Mouse (Mus musculus) c-Kit-positive CD71-negative TER-119-negative erythroid progenitor cells, embryonic 14.5 days (primary cell): ENCODE results near the gene Ddx54.
A peak's percentile ranks its signal among the peaks of the same experiment; 100 is the strongest.

Source experiments
- DNase-seq: peaks from one replicate; pipeline ENCODE4 v3.0.0-alpha.2; 2013; ENCODE audit warnings: low read depth

The Ddx54 gene

GRCm38 (mm10) chr5:120582002-120582401, 30.5 kb upstream of the Ddx54 start:
- DNase-seq, result no peak

- no peak for DNase-seq
Measured at GRCm38 (mm10) chr5:120583511-120583910, 29.0 kb upstream of the Ddx54 start.

GRCm38 (mm10) chr5:120584968-120585367, 27.6 kb upstream of the Ddx54 start:
- DNase-seq, result no peak

GRCm38 (mm10) chr5:120586741-120587615, 25.6 kb upstream of the Ddx54 start:
- DNase-seq, result no peak

GRCm38 (mm10) chr5:120587616-120587926, 25.0 kb upstream of the Ddx54 start:
- DNase-seq, result no peak

- no peak for DNase-seq
Measured at GRCm38 (mm10) chr5:120587940-120588568, 24.5 kb upstream of the Ddx54 start.

GRCm38 (mm10) chr5:120588569-120589094, 23.9 kb upstream of the Ddx54 start, which contains the start of the genes Tpcn1 and Iqcd:
TSS of gene Tpcn1 (minus strand) at chr5:120588673.
TSS of gene Iqcd (plus strand) at chr5:120589016.
- DNase-seq, result peak; percentile 99

- no peak for DNase-seq
Measured at GRCm38 (mm10) chr5:120590356-120591010, 22.1 kb upstream of the Ddx54 start.

- no peak for DNase-seq
Measured at GRCm38 (mm10) chr5:120592141-120592540, 20.4 kb upstream of the Ddx54 start.

- no peak for DNase-seq
Measured at GRCm38 (mm10) chr5:120594485-120594884, 18.1 kb upstream of the Ddx54 start.

GRCm38 (mm10) chr5:120599625-120600024, 12.9 kb upstream of the Ddx54 start:
- DNase-seq, result no peak

- no peak for DNase-seq
Measured at GRCm38 (mm10) chr5:120600946-120601668, 11.4 kb upstream of the Ddx54 start.

GRCm38 (mm10) chr5:120602210-120602609, 10.3 kb upstream of the Ddx54 start:
- DNase-seq, result no peak

- DNase-seq, result no peak
Measured at GRCm38 (mm10) chr5:120603515-120603914, 9.0 kb upstream of the Ddx54 start.

GRCm38 (mm10) chr5:120604839-120605238, 7.7 kb upstream of the Ddx54 start:
- DNase-seq, result peak; percentile 90

- DNase-seq, result no peak
Measured at GRCm38 (mm10) chr5:120605241-120605661, 7.3 kb upstream of the Ddx54 start.

- peak; percentile 94 for DNase-seq
Measured at GRCm38 (mm10) chr5:120605688-120606087, 6.9 kb upstream of the Ddx54 start.

- no peak for DNase-seq
Measured at GRCm38 (mm10) chr5:120606590-120607200, 5.8 kb upstream of the Ddx54 start.

GRCm38 (mm10) chr5:120607335-120607734, 5.2 kb upstream of the Ddx54 start:
- no peak for DNase-seq

- DNase-seq, result no peak
Measured at GRCm38 (mm10) chr5:120609246-120609775, 3.2 kb upstream of the Ddx54 start.

- DNase-seq, result no peak
Measured at GRCm38 (mm10) chr5:120610906-120611305, 1.6 kb upstream of the Ddx54 start.
